Mouse (Mus musculus): ENCODE data around the gene Nedd4.

- TF ChIP-seq CTCF (IDR thresholded peaks at IDR 0.05; ENCODE audit: extremely low read depth, insufficient read depth, low read length), result no peak
- TF ChIP-seq POLR2A (IDR thresholded peaks at IDR 0.05; ENCODE audit: extremely low read depth, insufficient read depth, low read length), result no peak
These were observed 13.0 kb downstream of the Nedd4 start for GRCm38 (mm10) chr9:72674957-72675744.
